Mouse (Mus musculus) neural tube, embryonic 14.5 days (tissue): Measurements from ENCODE around the gene Bid. TPM values are rescaled to one million over a fixed set of nuclear protein-coding genes. Genes with fewer than 3 reads are reported as not detected.
A peak's percentile ranks its signal among the peaks of the same experiment; 100 is the strongest.
"Not testable (repeated sequence)": the region's sequence is repeated elsewhere in the genome, so short reads cannot be mapped to it uniquely, and the experiment has no call there.

ENCODE experiments used
- ATAC-seq: fragments of 200-750 bp; cut with Nextera tagmentation; 2 replicates; pipeline ENCODE4 v1.8.0; 2017; ENCODE audit warnings: low read depth, mild to moderate bottlenecking, moderate TSS enrichment, moderate library complexity
- H3K27ac ChIP-seq: fragments of 300-500 bp; sonication (generic); 2 replicates; pipeline ENCODE4 v1.5.1; 2014; ENCODE audit warnings: low read depth, mild to moderate bottlenecking, control low read depth, low read length, moderate library complexity, mixed read lengths
- H3K27me3 ChIP-seq: fragments of 300-500 bp; sonication (generic); 2 replicates; pipeline ENCODE4 v1.6.1; 2014; ENCODE audit warnings: low read length; ENCODE audit not compliant: control insufficient read depth, insufficient read depth
- H3K36me3 ChIP-seq: fragments of 300-500 bp; sonication (generic); 2 replicates; pipeline ENCODE4 v1.6.1; 2014; ENCODE audit warnings: low read length, mixed read lengths; ENCODE audit not compliant: control insufficient read depth, insufficient read depth
- H3K4me1 ChIP-seq: fragments of 300-500 bp; sonication (generic); 2 replicates; pipeline ENCODE4 v1.6.1; 2014; ENCODE audit warnings: low read length; ENCODE audit not compliant: control insufficient read depth, insufficient read depth
- H3K4me2 ChIP-seq: fragments of 300-500 bp; sonication (generic); 2 replicates; pipeline ENCODE4 v1.6.1; 2014; ENCODE audit warnings: mild to moderate bottlenecking, low read depth, low read length, control low read depth
- H3K4me3 ChIP-seq: fragments of 300-500 bp; sonication (generic); 2 replicates; pipeline ENCODE4 v1.5.1; 2014; ENCODE audit warnings: low read depth, low read length, control low read depth, mixed read lengths
- H3K9ac ChIP-seq: fragments of 300-500 bp; sonication (generic); replicated peaks from 2 replicates; pipeline ENCODE4 v1.6.1; 2014; ENCODE audit warnings: low read depth, mild to moderate bottlenecking, control low read depth, low read length, mixed read lengths
- H3K9me3 ChIP-seq: fragments of 300-500 bp; sonication (generic); 2 replicates; pipeline ENCODE4 v1.6.1; 2016; ENCODE audit warnings: low read length; ENCODE audit not compliant: control insufficient read depth
- WGBS: fragments of 180-500 bp; shearing (Covaris S2); extraction: QIAGEN DNeasy Blood & Tissue Kit; methylation state at CpG from one replicate; pipeline ENCODE4 v1.1.7; 2014; 5-methylcytosine and 5-hydroxymethylcytosine counted together
- polyA plus RNA-seq: library from polyadenylated mRNA; unstranded; fragments of >200 nt; fragmentation: Nextera tagmentation; extraction: Ambion mirVana; gene quantifications from 2 replicates; pipeline ENCODE4 v1.2.1, GENCODE M21; 2014

Bid gene
- polyA plus RNA-seq, 1 experiment from 2014 or later: 39.6 TPM

DNA sequence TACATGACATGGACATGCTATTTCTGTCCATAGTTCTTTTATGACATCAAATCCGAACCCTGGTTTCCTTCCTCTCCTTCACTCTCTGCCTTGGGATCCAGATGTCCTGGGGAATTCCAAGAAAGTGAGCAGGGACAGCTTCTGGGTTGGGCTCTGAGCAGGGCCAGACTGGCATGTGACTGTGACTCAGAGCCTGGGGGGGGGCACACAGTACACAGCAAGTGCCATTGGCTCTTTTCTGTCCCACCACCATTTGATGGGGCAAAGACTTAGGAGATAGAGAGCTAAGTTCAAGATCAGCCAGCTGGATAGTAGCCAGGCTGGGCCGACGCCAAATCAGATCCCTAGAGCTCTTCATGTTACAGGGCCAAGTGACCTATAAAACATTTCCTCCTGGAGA is 11.1 kb upstream of the Bid start:
- Histone ChIP-seq H3K4me2 (no peak overlapping the region), H3K4me3 (no peak overlapping the region), H3K4me1 (no peaks in the 10 kb centered on the region), H3K9me3 (no peaks in the 10 kb centered on the region), H3K9ac (no peak overlapping the region), H3K36me3 (peaks cover 10% of the 10 kb centered on the region; the same call in 1 of the 2 replicates), H3K27ac (no peak overlapping the region), H3K27me3 (no peaks in the 10 kb centered on the region)
- WGBS: 78% methylated on average over 3 of the region's 3 CpGs
- no peak for ATAC-seq

DNA sequence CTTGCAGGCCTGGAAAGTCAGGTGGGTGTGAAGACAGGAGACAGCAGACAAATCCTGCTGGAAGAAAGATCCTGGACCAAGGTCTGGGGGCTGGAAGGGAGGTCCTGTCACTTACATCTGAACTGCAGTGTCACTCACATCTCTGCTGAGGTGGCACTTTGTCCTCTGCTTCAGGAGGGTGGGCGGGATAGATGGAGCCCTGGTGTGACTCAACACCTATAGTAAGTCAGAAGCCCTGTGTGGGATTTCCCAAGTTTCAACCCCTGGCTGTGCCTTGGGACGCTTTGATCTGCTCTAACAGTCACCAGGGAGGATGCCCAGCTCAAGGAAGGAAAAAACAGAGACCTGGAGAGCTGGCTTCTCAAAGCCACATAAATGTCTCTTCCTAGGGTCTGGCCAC is 10.2 kb upstream of the Bid start:
- no peak for ATAC-seq
- 0 out of 2 replicates have a peak, but pooled peaks cover 4% of the 10 kb centered on the region for H3K36me3 ChIP-seq
- WGBS: 60% methylated on average over 2 of the region's 2 CpGs

DNA sequence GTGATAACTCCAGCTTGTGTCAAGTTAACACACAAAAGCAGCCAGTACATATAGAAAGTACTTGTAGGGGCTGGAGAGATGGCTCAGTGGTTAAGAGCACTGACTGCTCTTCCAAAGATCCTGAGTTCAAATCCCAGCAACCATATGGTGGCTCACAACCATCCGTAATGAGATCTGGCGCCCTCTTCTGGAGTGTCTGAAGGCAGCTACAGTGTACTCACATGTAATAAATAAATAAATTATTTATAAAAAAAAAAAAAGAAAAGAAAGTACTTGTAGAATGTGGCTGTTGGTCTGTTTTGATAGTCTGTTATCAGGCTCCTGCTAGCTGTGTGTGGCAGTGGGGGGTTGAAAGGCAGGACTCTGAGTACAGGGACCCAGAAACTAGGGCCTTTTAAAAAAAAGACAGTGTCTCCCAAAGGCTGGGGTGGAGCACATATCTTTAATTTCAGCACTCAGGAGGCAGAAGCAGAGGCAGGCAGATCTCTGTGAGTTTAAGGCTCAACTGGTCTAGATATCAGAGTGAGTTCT is 8.2 kb upstream of the Bid start:
- H3K27ac ChIP-seq, ATAC-seq, H3K4me3 ChIP-seq, H3K4me2 ChIP-seq, H3K9ac ChIP-seq, H3K27me3 ChIP-seq, H3K4me1 ChIP-seq, H3K9me3 ChIP-seq, H3K36me3 ChIP-seq: not testable (repeated sequence)
- WGBS: 73% methylated on average over 2 of the region's 2 CpGs

More for the DNA sequence above, 10.2 kb upstream of the Bid start:
- no peak overlapping the region for H3K4me2 ChIP-seq
- no peak overlapping the region for H3K9ac ChIP-seq
- H3K27me3 ChIP-seq: no peaks in the 10 kb centered on the region
- H3K4me1 ChIP-seq: no peaks in the 10 kb centered on the region
- no peaks in the 10 kb centered on the region for H3K9me3 ChIP-seq
- H3K4me3 ChIP-seq: no peak overlapping the region
- no peak overlapping the region for H3K27ac ChIP-seq

DNA sequence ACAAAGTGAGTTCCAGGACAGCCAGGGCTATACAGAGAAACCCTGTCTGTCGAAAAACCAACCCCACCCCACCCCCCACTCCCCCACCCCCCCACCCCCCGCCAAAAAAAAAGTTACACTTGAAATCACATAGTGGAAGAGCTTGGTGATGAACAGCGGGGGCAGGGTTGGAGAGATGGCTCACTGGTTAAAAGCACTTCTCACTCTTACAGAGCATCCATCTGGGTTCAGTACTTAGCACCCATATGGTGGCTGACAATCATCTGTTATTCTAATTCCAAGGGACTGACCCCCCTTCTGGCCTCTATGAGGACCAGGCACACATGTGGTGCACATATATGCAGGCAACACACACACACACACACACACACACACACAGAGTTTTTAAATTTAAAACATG is 1.3 kb upstream of the Bid start:
- Histone ChIP-seq H3K4me2 (no peak overlapping the region), H3K27me3 (no peaks in the 10 kb centered on the region; the same call in 1 of the 2 replicates), H3K36me3 (no peaks in the 10 kb centered on the region), H3K27ac (no peak overlapping the region), H3K9ac (no peak overlapping the region), H3K4me1 (no peaks in the 10 kb centered on the region), H3K9me3 (no peaks in the 10 kb centered on the region), H3K4me3 (no peak overlapping the region)
- ATAC-seq: no peak
- 58% methylated on average over 3 of the region's 3 CpGs for WGBS

DNA sequence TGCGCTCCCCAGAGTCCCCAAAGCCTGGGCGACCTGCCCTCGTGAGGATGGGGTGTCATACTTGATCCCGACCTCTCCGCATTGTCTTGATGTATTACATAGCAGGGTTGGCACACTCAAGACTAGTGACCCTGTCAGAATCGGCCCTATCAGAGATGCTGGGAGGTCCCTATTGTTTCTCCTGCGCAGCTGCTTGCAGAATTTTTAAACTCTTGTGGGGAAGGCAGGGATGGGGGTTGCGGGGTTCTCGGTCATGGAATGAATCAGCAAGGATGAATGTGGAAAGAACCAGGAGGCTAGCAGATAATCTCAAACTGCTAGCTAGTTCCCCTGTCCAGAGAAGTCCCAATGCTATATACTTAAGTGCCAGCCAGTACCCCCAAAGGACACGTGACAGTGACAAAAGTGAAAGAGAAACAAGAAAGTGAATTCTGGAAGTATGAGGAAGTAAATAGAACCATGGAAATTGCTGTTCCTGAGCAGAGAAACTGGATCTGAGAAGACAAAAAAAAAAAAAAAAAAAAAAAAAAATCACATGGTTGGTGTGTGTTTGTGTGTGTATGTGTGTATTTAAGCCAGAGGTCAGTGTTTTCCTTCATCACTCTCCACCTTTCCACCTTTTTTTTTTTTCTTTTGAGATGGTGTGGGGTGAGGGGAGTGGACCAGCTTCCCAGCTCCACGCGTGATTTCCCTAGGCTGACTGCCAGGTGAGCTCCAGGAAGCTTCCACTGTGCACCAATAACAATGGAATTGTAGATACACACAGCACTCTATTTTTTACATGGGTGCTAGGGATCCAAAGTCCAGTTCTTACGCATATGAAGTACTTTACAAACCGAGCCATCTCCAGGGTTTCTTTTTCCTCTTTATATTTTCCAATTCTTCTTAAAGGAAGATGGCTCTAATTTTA is 574 bp upstream of the Bid start:
- 26% methylated on average over 10 of the region's 14 CpGs for WGBS
- H3K27ac ChIP-seq, H3K4me1 ChIP-seq, H3K36me3 ChIP-seq, H3K9me3 ChIP-seq, H3K27me3 ChIP-seq: not testable (repeated sequence)
- H3K4me2 ChIP-seq: peak overlapping the region; percentile 91
- ATAC-seq: 0 out of 2 replicates have a peak, but pooled peaks have one; percentile 1
- peak overlapping the region; percentile 59 for H3K4me3 ChIP-seq
- H3K9ac ChIP-seq: peak overlapping the region; percentile 62; the same call in 1 of the 2 replicates

DNA sequence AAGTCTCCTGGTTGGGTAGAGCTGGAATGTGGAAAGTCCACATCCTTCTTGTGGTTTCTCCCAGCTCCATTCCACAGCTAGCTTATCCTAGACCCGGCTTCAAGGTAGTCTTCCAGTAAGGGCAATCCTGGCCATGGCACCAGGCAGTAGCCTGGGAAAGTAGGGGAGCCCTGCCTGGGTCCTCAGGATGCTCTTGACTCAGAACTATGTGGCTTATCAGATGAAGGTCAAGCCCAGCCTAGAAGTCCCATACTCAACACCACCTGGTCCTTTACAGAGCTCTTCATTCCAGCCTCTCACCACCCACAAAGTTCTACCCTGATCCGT is 1.0 kb downstream of the Bid start:
- 44% methylated on average over 2 of the region's 2 CpGs for WGBS
- Histone ChIP-seq H3K4me1 (no peaks in the 10 kb centered on the region), H3K36me3 (no peaks in the 10 kb centered on the region), H3K27ac (no peak overlapping the region), H3K27me3 (no peaks in the 10 kb centered on the region; the same call in 1 of the 2 replicates), H3K9me3 (no peaks in the 10 kb centered on the region), H3K4me2 (peak overlapping the region; percentile 91; the same call in 1 of the 2 replicates), H3K4me3 (peak overlapping the region; percentile 59; the same call in 1 of the 2 replicates), H3K9ac (no peak overlapping the region)
- ATAC-seq: 0 out of 2 replicates have a peak, but pooled peaks have one; percentile 9

DNA sequence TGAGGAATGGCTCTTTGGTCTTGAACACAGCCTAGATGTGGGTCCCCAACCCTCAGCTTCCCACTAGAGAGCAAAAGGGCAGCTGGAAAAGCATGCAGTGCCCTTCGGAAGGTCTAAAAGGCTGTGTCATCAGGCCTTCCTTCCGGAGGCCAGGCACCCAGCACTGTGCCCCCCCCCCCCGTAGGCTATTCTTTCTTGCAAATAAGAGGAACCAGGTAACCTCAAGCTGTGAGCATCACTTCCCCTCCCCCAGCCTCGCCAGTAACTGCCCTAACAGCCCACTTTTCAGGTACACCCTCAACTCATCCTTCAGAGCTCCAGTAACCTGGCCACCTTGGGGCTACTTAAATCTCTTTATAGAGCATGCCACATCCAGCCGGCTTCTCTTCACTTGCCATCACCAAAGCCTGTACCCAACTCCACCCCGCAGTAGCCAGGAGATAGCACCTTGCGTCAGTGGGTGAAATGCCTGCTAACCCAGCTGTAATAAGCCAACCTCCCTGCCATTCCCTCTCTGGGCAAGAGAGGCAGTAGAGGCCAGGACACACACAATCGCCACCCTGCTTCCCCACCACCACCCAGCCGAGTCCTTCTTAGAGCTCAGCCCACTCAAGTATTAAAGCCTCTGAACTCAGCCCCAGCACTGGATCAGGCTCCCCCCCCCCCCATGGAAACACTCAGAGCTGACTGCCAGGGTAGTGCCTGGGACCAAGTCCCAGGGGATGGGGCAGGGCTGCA is 1.6 kb downstream of the Bid start:
- 48% methylated on average over 9 of the region's 9 CpGs for WGBS
- H3K36me3 ChIP-seq: no peaks in the 10 kb centered on the region
- no peak overlapping the region for H3K9ac ChIP-seq
- no peaks in the 10 kb centered on the region; the same call in 1 of the 2 replicates for H3K27me3 ChIP-seq
- no peaks in the 10 kb centered on the region for H3K9me3 ChIP-seq
- no peak overlapping the region for H3K27ac ChIP-seq
- H3K4me3 ChIP-seq: no peak overlapping the region
- no peak overlapping the region for H3K4me2 ChIP-seq
- ATAC-seq: peak; percentile 15; the same call in 1 of the 2 replicates
- no peaks in the 10 kb centered on the region for H3K4me1 ChIP-seq

DNA sequence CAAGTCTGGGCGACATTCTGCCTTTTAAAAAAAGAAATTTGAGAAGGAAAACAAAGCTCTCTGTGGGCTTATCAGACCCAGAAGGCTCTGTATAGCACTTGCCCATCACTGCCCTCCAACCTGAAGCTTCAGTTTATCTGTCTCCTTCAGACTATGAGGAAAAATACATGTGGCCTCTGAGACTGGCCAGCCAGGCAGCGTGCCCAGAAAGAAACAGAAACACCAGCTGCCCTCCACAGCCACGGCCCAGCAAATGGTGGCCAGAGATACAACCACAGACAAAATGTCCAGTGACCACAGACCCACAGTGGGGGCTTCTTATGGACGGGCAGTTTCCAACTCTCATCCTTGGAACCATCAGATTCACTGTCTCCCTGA is 2.1 kb downstream of the Bid start:
- Histone ChIP-seq H3K9ac (no peak overlapping the region), H3K36me3 (no peaks in the 10 kb centered on the region), H3K4me1 (no peaks in the 10 kb centered on the region), H3K27ac (no peak overlapping the region), H3K27me3 (no peaks in the 10 kb centered on the region; the same call in 1 of the 2 replicates), H3K9me3 (no peaks in the 10 kb centered on the region), H3K4me2 (no peak overlapping the region), H3K4me3 (no peak overlapping the region)
- 88% methylated on average over 4 of the region's 4 CpGs for WGBS
- ATAC-seq: no peak

DNA sequence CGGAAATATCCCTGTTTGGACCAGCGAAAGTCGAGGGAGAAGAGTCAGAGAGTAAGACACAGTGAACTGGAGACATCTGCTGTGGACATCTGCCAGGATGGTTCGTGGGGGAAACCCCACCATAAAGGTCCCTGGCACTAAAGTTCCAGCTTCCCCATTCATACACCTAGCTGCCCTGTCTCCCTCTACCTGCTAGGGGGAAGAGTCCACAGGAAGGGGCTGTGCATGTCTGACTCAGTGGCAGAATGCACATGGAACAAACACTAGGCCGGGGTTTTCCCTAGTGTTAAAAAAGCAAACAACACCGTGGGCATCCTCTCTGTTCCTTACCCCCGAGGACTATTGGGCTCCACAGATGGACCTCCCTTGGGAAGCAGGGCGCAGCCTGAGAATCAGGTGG is 2.9 kb downstream of the Bid start:
- WGBS: 86% methylated on average over 8 of the region's 8 CpGs
- Histone ChIP-seq H3K4me1 (no peaks in the 10 kb centered on the region), H3K4me2 (no peak overlapping the region), H3K27me3 (no peaks in the 10 kb centered on the region; the same call in 1 of the 2 replicates), H3K36me3 (no peaks in the 10 kb centered on the region), H3K9ac (no peak overlapping the region), H3K27ac (no peak overlapping the region), H3K9me3 (no peaks in the 10 kb centered on the region), H3K4me3 (no peak overlapping the region)
- no peak for ATAC-seq
